Mouse (Mus musculus) spleen, adult 12 weeks (tissue): ENCODE data around the gene Epas1.

Source experiments
- DNase-seq: peaks from one replicate; pipeline ENCODE4 v3.0.0; 2022; ENCODE audit warnings: low spot score

Epas1 gene

GRCm38 (mm10) chr17:86753130-86753821 is at the start of gene Epas1:
TSS of gene Epas1 (plus strand) at chr17:86753700.
- peak; percentile 31 for DNase-seq

GRCm38 (mm10) chr17:86705236-86705635 is 48.3 kb upstream of the Epas1 start:
- no peak for DNase-seq

GRCm38 (mm10) chr17:86706467-86706866 is 47.0 kb upstream of the Epas1 start:
- no peak for DNase-seq

GRCm38 (mm10) chr17:86709803-86710202 is 43.7 kb upstream of the Epas1 start:
- DNase-seq, result no peak

- no peak for DNase-seq
Measured at GRCm38 (mm10) chr17:86710379-86710778, 43.1 kb upstream of the Epas1 start.

GRCm38 (mm10) chr17:86711949-86712348 is 41.6 kb upstream of the Epas1 start:
- no peak for DNase-seq

GRCm38 (mm10) chr17:86712601-86713000 is 40.9 kb upstream of the Epas1 start:
- no peak for DNase-seq

- DNase-seq, result no peak
Measured at GRCm38 (mm10) chr17:86713591-86713990, 39.9 kb upstream of the Epas1 start.

- DNase-seq, result no peak
Measured at GRCm38 (mm10) chr17:86724786-86725415, 28.6 kb upstream of the Epas1 start.

- no peak for DNase-seq
Measured at GRCm38 (mm10) chr17:86726480-86726879, 27.0 kb upstream of the Epas1 start.

GRCm38 (mm10) chr17:86727031-86727430 is 26.5 kb upstream of the Epas1 start:
- DNase-seq, result no peak

- DNase-seq, result no peak
Measured at GRCm38 (mm10) chr17:86731273-86731672, 22.2 kb upstream of the Epas1 start.

GRCm38 (mm10) chr17:86732024-86732423 is 21.5 kb upstream of the Epas1 start:
- peak; percentile 47 for DNase-seq

- DNase-seq, result no peak
Measured at GRCm38 (mm10) chr17:86732522-86732921, 21.0 kb upstream of the Epas1 start.

GRCm38 (mm10) chr17:86733644-86734043 is 19.9 kb upstream of the Epas1 start:
- no peak for DNase-seq

- DNase-seq, result no peak
Measured at GRCm38 (mm10) chr17:86738477-86738876, 15.0 kb upstream of the Epas1 start.

- DNase-seq, result no peak
Measured at GRCm38 (mm10) chr17:86743351-86743941, 10.1 kb upstream of the Epas1 start.

GRCm38 (mm10) chr17:86744943-86745342 is 8.6 kb upstream of the Epas1 start:
- no peak for DNase-seq

- no peak for DNase-seq
Measured at GRCm38 (mm10) chr17:86751373-86751871, 2.1 kb upstream of the Epas1 start.

- DNase-seq, result no peak
Measured at GRCm38 (mm10) chr17:86753931-86754805, 668 bp downstream of the Epas1 start.

GRCm38 (mm10) chr17:86754806-86755571 is 1.5 kb downstream of the Epas1 start:
- no peak for DNase-seq
